Mouse (Mus musculus): Measurements from ENCODE around the gene Trmt10c. TPM values are rescaled to one million over a fixed set of nuclear protein-coding genes. Genes with fewer than 3 reads are reported as not detected.
A peak's percentile ranks its signal among the peaks of the same experiment; 100 is the strongest.
"Not testable (repeated sequence)": the region's sequence is repeated elsewhere in the genome, so short reads cannot be mapped to it uniquely, and the experiment has no call there.

The Trmt10c gene
- polyA plus RNA-seq, 1 experiment from 2014 or later: 20.9 TPM

- Histone ChIP-seq H3K4me1 (replicated peaks; ENCODE audit: control insufficient read depth, insufficient read depth, low read length) (no peaks in the 10 kb centered on the region), H3K4me3 (replicated peaks; ENCODE audit: low read length) (no peak overlapping the region), H3K36me3 (replicated peaks; ENCODE audit: control insufficient read depth, insufficient read depth) (no peaks in the 10 kb centered on the region), H3K9me3 (ENCODE audit: control insufficient read depth, low read length) (no peaks in the 10 kb centered on the region), H3K9ac (no peak overlapping the region), H3K27ac (no peak overlapping the region), H3K4me2 (replicated peaks) (no peak overlapping the region), H3K27me3 (ENCODE audit: control insufficient read depth, insufficient read depth, low read length) (no peaks in the 10 kb centered on the region)
- 20% methylated on average over 7 of the region's 7 CpGs for WGBS
- DNase-seq (ENCODE audit: low spot score) (no peak), ATAC-seq (ENCODE audit: low FRiP score) (no peak)
Observed at GRCm38 (mm10) chr16:56056944-56057590, 19.4 kb upstream of the Trmt10c start.

GRCm38 (mm10) chr16:56055911-56056310 is 18.3 kb upstream of the Trmt10c start:
- Histone ChIP-seq H3K9ac (no peak overlapping the region), H3K36me3 (replicated peaks; ENCODE audit: control insufficient read depth, insufficient read depth) (no peaks in the 10 kb centered on the region), H3K4me3 (replicated peaks; ENCODE audit: low read length) (no peak overlapping the region), H3K27me3 (ENCODE audit: control insufficient read depth, insufficient read depth, low read length) (no peaks in the 10 kb centered on the region), H3K4me2 (replicated peaks) (no peak overlapping the region), H3K4me1 (replicated peaks; ENCODE audit: control insufficient read depth, insufficient read depth, low read length) (no peaks in the 10 kb centered on the region), H3K27ac (no peak overlapping the region), H3K9me3 (ENCODE audit: control insufficient read depth, low read length) (no peaks in the 10 kb centered on the region)
- DNase-seq (ENCODE audit: low spot score) (no peak), ATAC-seq (ENCODE audit: low FRiP score) (no peak)
- 84% methylated on average over 3 of the region's 3 CpGs for WGBS

GRCm38 (mm10) chr16:56048038-56048437 is 10.4 kb upstream of the Trmt10c start, which contains the start of gene Senp7:
Senp7 (plus strand) TSS chr16:56048338.
- WGBS: no CpG with 5 or more reads among the region's 4 CpGs
- not testable (repeated sequence) for H3K36me3 ChIP-seq (replicated peaks; ENCODE audit: control insufficient read depth, insufficient read depth); DNase-seq (ENCODE audit: low spot score); H3K9ac ChIP-seq; ATAC-seq (ENCODE audit: low FRiP score); H3K4me2 ChIP-seq (replicated peaks); H3K27ac ChIP-seq; H3K9me3 ChIP-seq (ENCODE audit: control insufficient read depth, low read length); H3K27me3 ChIP-seq (ENCODE audit: control insufficient read depth, insufficient read depth, low read length); H3K4me1 ChIP-seq (replicated peaks; ENCODE audit: control insufficient read depth, insufficient read depth, low read length); H3K4me3 ChIP-seq (replicated peaks; ENCODE audit: low read length)

GRCm38 (mm10) chr16:56038090-56038489 is 471 bp upstream of the Trmt10c start:
- H3K9ac ChIP-seq: peak overlapping the region; percentile 76
- 36% methylated on average over 8 of the region's 8 CpGs for WGBS
- no peak for DNase-seq (ENCODE audit: low spot score)
- peak overlapping the region; percentile 89 for H3K27ac ChIP-seq
- no peaks in the 10 kb centered on the region for H3K9me3 ChIP-seq (ENCODE audit: control insufficient read depth, low read length)
- H3K4me2 ChIP-seq (replicated peaks): peak overlapping the region; percentile 72
- no peak for ATAC-seq (ENCODE audit: low FRiP score)
- H3K4me1 ChIP-seq (replicated peaks; ENCODE audit: control insufficient read depth, insufficient read depth, low read length): peaks cover 18% of the 10 kb centered on the region
- H3K36me3 ChIP-seq (replicated peaks; ENCODE audit: control insufficient read depth, insufficient read depth): peaks cover 21% of the 10 kb centered on the region
- no peaks in the 10 kb centered on the region for H3K27me3 ChIP-seq (ENCODE audit: control insufficient read depth, insufficient read depth, low read length)
- H3K4me3 ChIP-seq (replicated peaks; ENCODE audit: low read length): peak overlapping the region; percentile 76

- ATAC-seq (ENCODE audit: low FRiP score) (no peak), DNase-seq (ENCODE audit: low spot score) (peak; percentile 22)
- 66% methylated on average over 6 of the region's 6 CpGs for WGBS
- Histone ChIP-seq H3K4me3 (replicated peaks; ENCODE audit: low read length) (peak overlapping the region; percentile 76), H3K4me1 (replicated peaks; ENCODE audit: control insufficient read depth, insufficient read depth, low read length) (peaks cover 18% of the 10 kb centered on the region), H3K36me3 (replicated peaks; ENCODE audit: control insufficient read depth, insufficient read depth) (peaks cover 37% of the 10 kb centered on the region), H3K4me2 (replicated peaks) (peak overlapping the region; percentile 72), H3K27ac (no peak overlapping the region), H3K9me3 (ENCODE audit: control insufficient read depth, low read length) (no peaks in the 10 kb centered on the region), H3K9ac (peak overlapping the region; percentile 76), H3K27me3 (ENCODE audit: control insufficient read depth, insufficient read depth, low read length) (no peaks in the 10 kb centered on the region)
Observed at GRCm38 (mm10) chr16:56036501-56036900, 1.1 kb downstream of the Trmt10c start.

GRCm38 (mm10) chr16:56034566-56034965 is 3.1 kb downstream of the Trmt10c start:
- Histone ChIP-seq H3K36me3 (replicated peaks; ENCODE audit: control insufficient read depth, insufficient read depth) (peaks cover 39% of the 10 kb centered on the region), H3K27me3 (ENCODE audit: control insufficient read depth, insufficient read depth, low read length) (no peaks in the 10 kb centered on the region), H3K4me3 (replicated peaks; ENCODE audit: low read length) (no peak overlapping the region), H3K27ac (no peak overlapping the region), H3K9ac (no peak overlapping the region), H3K9me3 (ENCODE audit: control insufficient read depth, low read length) (no peaks in the 10 kb centered on the region), H3K4me1 (replicated peaks; ENCODE audit: control insufficient read depth, insufficient read depth, low read length) (peaks cover 25% of the 10 kb centered on the region), H3K4me2 (replicated peaks) (no peak overlapping the region)
- DNase-seq (ENCODE audit: low spot score): no peak
- 96% methylated on average over 6 of the region's 6 CpGs for WGBS
- ATAC-seq (ENCODE audit: low FRiP score): no peak

GRCm38 (mm10) chr16:56029661-56030082 is 7.9 kb downstream of the Trmt10c start, which contains the start of gene Pcnp:
Pcnp (minus strand) TSS chr16:56029739.
- H3K36me3 ChIP-seq (replicated peaks; ENCODE audit: control insufficient read depth, insufficient read depth): peaks cover 47% of the 10 kb centered on the region
- peak; percentile 99 for DNase-seq (ENCODE audit: low spot score)
- ATAC-seq (ENCODE audit: low FRiP score): peak; percentile 99
- H3K4me1 ChIP-seq (replicated peaks; ENCODE audit: control insufficient read depth, insufficient read depth, low read length): peaks cover 24% of the 10 kb centered on the region
- no peaks in the 10 kb centered on the region for H3K9me3 ChIP-seq (ENCODE audit: control insufficient read depth, low read length)
- peak within 1 kb of the TSS; percentile 92 for H3K9ac ChIP-seq
- peak within 1 kb of the TSS; percentile 83 for H3K4me2 ChIP-seq (replicated peaks)
- peak within 1 kb of the TSS; percentile 89 for H3K4me3 ChIP-seq (replicated peaks; ENCODE audit: low read length)
- no peaks in the 10 kb centered on the region for H3K27me3 ChIP-seq (ENCODE audit: control insufficient read depth, insufficient read depth, low read length)
- under 1% methylated on average over 39 of the region's 39 CpGs for WGBS
- peak within 1 kb of the TSS; percentile 93 for H3K27ac ChIP-seq

GRCm38 (mm10) chr16:56028722-56029551 is 8.7 kb downstream of the Trmt10c start:
- H3K4me3 ChIP-seq (replicated peaks; ENCODE audit: low read length): peak overlapping the region; percentile 89
- no peaks in the 10 kb centered on the region for H3K9me3 ChIP-seq (ENCODE audit: control insufficient read depth, low read length)
- peak overlapping the region; percentile 92 for H3K9ac ChIP-seq
- DNase-seq (ENCODE audit: low spot score) (peak; percentile 54), ATAC-seq (ENCODE audit: low FRiP score) (peak; percentile 89)
- under 1% methylated on average over 53 of the region's 62 CpGs for WGBS
- no peaks in the 10 kb centered on the region for H3K27me3 ChIP-seq (ENCODE audit: control insufficient read depth, insufficient read depth, low read length)
- H3K4me2 ChIP-seq (replicated peaks): peak overlapping the region; percentile 83
- H3K36me3 ChIP-seq (replicated peaks; ENCODE audit: control insufficient read depth, insufficient read depth): peaks cover 40% of the 10 kb centered on the region
- H3K4me1 ChIP-seq (replicated peaks; ENCODE audit: control insufficient read depth, insufficient read depth, low read length): peaks cover 24% of the 10 kb centered on the region
- H3K27ac ChIP-seq: peak overlapping the region; percentile 93

- WGBS: 58% methylated on average over 12 of the region's 12 CpGs
- peak overlapping the region; percentile 83 for H3K4me2 ChIP-seq (replicated peaks)
- DNase-seq (ENCODE audit: low spot score) (no peak), ATAC-seq (ENCODE audit: low FRiP score) (no peak)
- H3K9ac ChIP-seq: peak overlapping the region; percentile 92
- H3K4me1 ChIP-seq (replicated peaks; ENCODE audit: control insufficient read depth, insufficient read depth, low read length): peaks cover 24% of the 10 kb centered on the region
- no peak overlapping the region for H3K27ac ChIP-seq
- H3K36me3 ChIP-seq (replicated peaks; ENCODE audit: control insufficient read depth, insufficient read depth): peaks cover 32% of the 10 kb centered on the region
- no peaks in the 10 kb centered on the region for H3K9me3 ChIP-seq (ENCODE audit: control insufficient read depth, low read length)
- H3K4me3 ChIP-seq (replicated peaks; ENCODE audit: low read length): peak overlapping the region; percentile 89
- no peaks in the 10 kb centered on the region for H3K27me3 ChIP-seq (ENCODE audit: control insufficient read depth, insufficient read depth, low read length)
Observed at GRCm38 (mm10) chr16:56027854-56028629, 9.6 kb downstream of the Trmt10c start.
